Mouse (Mus musculus) hindbrain, postnatal 0 days (tissue): ENCODE measurements at regions not wholly inside any gene's neighbourhood (a gene's known extent, or its start where the extent isn't known, plus 50 kb on each side); places are given as distances from the start of the nearest gene placed in this dataset.

Experiments
- ATAC-seq: fragments of 200-750 bp; cut with Nextera tagmentation; 2 replicates; pipeline ENCODE4 v1.8.0; 2017; ENCODE audit warnings: mild to moderate bottlenecking, moderate TSS enrichment, moderate library complexity
- DNase-seq: peaks from one replicate; pipeline ENCODE4 v3.0.0-alpha.2; 2015; ENCODE audit warnings: low spot score
- H3K27ac ChIP-seq: fragments of 300-500 bp; sonication (generic); 2 replicates; pipeline ENCODE4 v1.5.1; 2014; ENCODE audit warnings: mild to moderate bottlenecking
- H3K27me3 ChIP-seq: fragments of 300-500 bp; sonication (generic); 2 replicates; pipeline ENCODE4 v1.6.1; 2014; ENCODE audit warnings: low read length, mixed read lengths; ENCODE audit not compliant: insufficient read depth
- H3K36me3 ChIP-seq: fragments of 300-500 bp; sonication (generic); 2 replicates; pipeline ENCODE4 v1.6.1; 2014; ENCODE audit warnings: low read length, mixed read lengths; ENCODE audit not compliant: insufficient read depth
- H3K4me1 ChIP-seq: fragments of 300-500 bp; sonication (generic); 2 replicates; pipeline ENCODE4 v1.6.1; 2014; ENCODE audit warnings: antibody characterized with exemption, low read length, mixed read lengths; ENCODE audit not compliant: insufficient read depth
- H3K4me2 ChIP-seq: fragments of 300-500 bp; sonication (generic); 2 replicates; pipeline ENCODE4 v1.6.1; 2014; ENCODE audit warnings: low read depth, mild to moderate bottlenecking, low read length, moderate library complexity, mixed read lengths
- H3K4me3 ChIP-seq: fragments of 300-500 bp; sonication (generic); 2 replicates; pipeline ENCODE4 v1.5.1; 2014; ENCODE audit warnings: low read length
- H3K9ac ChIP-seq: fragments of 300-500 bp; sonication (generic); replicated peaks from 2 replicates; pipeline ENCODE4 v1.6.1; 2014; ENCODE audit warnings: mild to moderate bottlenecking, low read length, moderate library complexity, mixed read lengths
- H3K9me3 ChIP-seq: fragments of 300-500 bp; sonication (generic); 2 replicates; pipeline ENCODE4 v1.6.1; 2016; ENCODE audit warnings: low read length, mixed read lengths
- CTCF ChIP-seq: IDR thresholded peaks from 2 replicates; pipeline ENCODE4 v1.5.1; 2016; ENCODE audit warnings: antibody characterized with exemption, control low read depth, low read depth
- WGBS: fragments of 180-500 bp; shearing (Covaris S2); extraction: QIAGEN DNeasy Blood & Tissue Kit; methylation state at CpG from one replicate; pipeline ENCODE4 v1.1.7; 2014; 5-methylcytosine and 5-hydroxymethylcytosine counted together

- no peak for TF ChIP-seq CTCF
- Histone ChIP-seq H3K4me1 (no peaks in the 10 kb centered on the region), H3K27me3 (no peaks in the 10 kb centered on the region), H3K4me3 (no peak overlapping the region), H3K9me3 (no peaks in the 10 kb centered on the region), H3K4me2 (no peak overlapping the region), H3K27ac (no peak overlapping the region), H3K9ac (no peak overlapping the region), H3K36me3 (no peaks in the 10 kb centered on the region)
- DNase-seq (no peak), ATAC-seq (no peak)
Measured at GRCm38 (mm10) chr9:94386190-94386589, 151.7 kb downstream of the 1190002N15Rik start.

GRCm38 (mm10) chr9:94382293-94382692 lies 155.6 kb downstream of the 1190002N15Rik start:
- peak; percentile 60 for ATAC-seq
- Histone ChIP-seq H3K27ac (no peak overlapping the region), H3K27me3 (no peaks in the 10 kb centered on the region), H3K9ac (no peak overlapping the region), H3K4me2 (no peak overlapping the region), H3K4me1 (no peaks in the 10 kb centered on the region), H3K9me3 (no peaks in the 10 kb centered on the region), H3K4me3 (no peak overlapping the region), H3K36me3 (no peaks in the 10 kb centered on the region)
- WGBS, result 61% methylated on average over 2 of the region's 2 CpGs
- DNase-seq, result peak; percentile 72
- no peak for TF ChIP-seq CTCF

GRCm38 (mm10) chr9:94378835-94379234 lies 159.0 kb downstream of the 1190002N15Rik start:
- 39% methylated on average over 5 of the region's 5 CpGs for WGBS

GRCm38 (mm10) chr9:94378291-94378690 lies 159.6 kb downstream of the 1190002N15Rik start:
- DNase-seq, result no peak
- H3K27ac ChIP-seq, result peak overlapping the region; percentile 67; the same call in 1 of the 2 replicates
- no peaks in the 10 kb centered on the region for H3K36me3 ChIP-seq
- H3K4me2 ChIP-seq, result no peak overlapping the region
- no peaks in the 10 kb centered on the region for H3K9me3 ChIP-seq
- H3K4me1 ChIP-seq, result no peaks in the 10 kb centered on the region
- ATAC-seq, result no peak
- WGBS, result 50% methylated on average over 6 of the region's 6 CpGs
- H3K4me3 ChIP-seq, result no peak overlapping the region
- TF ChIP-seq CTCF, result no peak
- no peaks in the 10 kb centered on the region for H3K27me3 ChIP-seq
- H3K9ac ChIP-seq, result no peak overlapping the region

More at GRCm38 (mm10) chr9:94378835-94379234, 159.0 kb downstream of the 1190002N15Rik start:
- no peaks in the 10 kb centered on the region for H3K27me3 ChIP-seq
- H3K27ac ChIP-seq, result peak overlapping the region; percentile 67
- ATAC-seq (peak; percentile 53), DNase-seq (peak; percentile 67)
- no peak overlapping the region for H3K4me2 ChIP-seq
- no peaks in the 10 kb centered on the region for H3K9me3 ChIP-seq
- no peaks in the 10 kb centered on the region for H3K4me1 ChIP-seq
- no peaks in the 10 kb centered on the region for H3K36me3 ChIP-seq
- no peak for TF ChIP-seq CTCF
- no peak overlapping the region for H3K9ac ChIP-seq
- no peak overlapping the region for H3K4me3 ChIP-seq

- WGBS, result 42% methylated on average over 7 of the region's 7 CpGs
- Histone ChIP-seq H3K9ac (no peak overlapping the region), H3K27ac (peak overlapping the region; percentile 45), H3K9me3 (no peaks in the 10 kb centered on the region), H3K36me3 (no peaks in the 10 kb centered on the region), H3K27me3 (no peaks in the 10 kb centered on the region), H3K4me2 (no peak overlapping the region), H3K4me3 (no peak overlapping the region), H3K4me1 (no peaks in the 10 kb centered on the region)
- TF ChIP-seq CTCF, result no peak
- DNase-seq, result peak; percentile 82
- ATAC-seq, result peak; percentile 82
Measured at GRCm38 (mm10) chr9:94377346-94378039, 160.4 kb downstream of the 1190002N15Rik start.

- H3K4me3 ChIP-seq, result no peak overlapping the region
- TF ChIP-seq CTCF, result no peak
- no peak overlapping the region for H3K27ac ChIP-seq
- no peaks in the 10 kb centered on the region for H3K27me3 ChIP-seq
- H3K4me2 ChIP-seq, result no peak overlapping the region
- H3K9me3 ChIP-seq, result no peaks in the 10 kb centered on the region
- no peaks in the 10 kb centered on the region for H3K36me3 ChIP-seq
- H3K9ac ChIP-seq, result no peak overlapping the region
- peak; percentile 33 for DNase-seq
- H3K4me1 ChIP-seq, result no peaks in the 10 kb centered on the region
- ATAC-seq, result no peak
- 53% methylated on average over 2 of the region's 2 CpGs for WGBS
Measured at GRCm38 (mm10) chr9:94370976-94371375, 166.9 kb downstream of the 1190002N15Rik start.

DNA sequence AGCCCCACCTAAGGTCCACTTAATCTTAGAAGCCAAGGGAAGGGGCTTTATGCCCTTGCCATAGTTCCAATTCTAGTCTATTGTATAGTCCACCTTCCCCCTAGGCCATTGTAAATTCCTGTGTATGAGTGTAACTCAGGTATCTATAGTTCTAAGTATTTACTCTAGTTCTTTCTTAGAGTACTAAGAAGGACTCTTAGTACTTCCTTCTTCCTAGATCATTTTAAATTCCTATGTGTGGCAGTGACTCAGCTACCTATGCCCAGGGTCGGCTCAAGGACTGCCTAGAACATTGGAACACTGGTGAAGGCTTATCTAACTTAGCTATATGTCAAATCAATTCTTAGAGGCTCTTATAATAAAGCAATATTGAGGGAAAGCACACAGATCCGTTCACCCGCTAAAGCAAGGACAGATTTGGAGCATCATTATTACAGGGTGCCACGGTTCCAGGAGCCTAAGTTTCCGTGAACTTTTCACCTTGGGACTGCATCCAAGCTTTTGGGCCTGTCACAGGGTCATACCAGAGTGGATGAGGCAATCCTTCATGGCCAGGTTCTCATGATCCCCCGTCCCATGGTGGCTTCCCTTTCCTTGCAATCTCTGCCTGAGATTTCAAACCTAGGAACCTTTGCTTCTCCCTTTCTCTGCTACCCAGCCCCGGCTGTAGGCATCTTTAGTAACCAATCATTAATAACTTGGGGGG lies 169.5 kb downstream of the 1190002N15Rik start:
- no peak for ATAC-seq
- H3K27ac ChIP-seq, result no peak overlapping the region
- no peaks in the 10 kb centered on the region for H3K27me3 ChIP-seq
- DNase-seq, result no peak
- H3K36me3 ChIP-seq, result no peaks in the 10 kb centered on the region
- no peak overlapping the region for H3K4me3 ChIP-seq
- WGBS, result 89% methylated on average over 7 of the region's 7 CpGs
- no peaks in the 10 kb centered on the region for H3K9me3 ChIP-seq
- H3K4me2 ChIP-seq, result no peak overlapping the region
- no peak for TF ChIP-seq CTCF
- H3K4me1 ChIP-seq, result no peaks in the 10 kb centered on the region
- no peak overlapping the region for H3K9ac ChIP-seq
